ENCODE assay signal across 8 mouse cellular contexts in genomic region chr8:106168356-106169016, GRCm38 (mm10). TPM values are rescaled to one million over a fixed set of nuclear protein-coding genes. Genes with fewer than 3 reads are reported as not detected.
DNase-seq lines count a peak whose midpoint lies in the region; ATAC-seq and TF ChIP-seq lines count a peak whose summit lies in the region.

TSS of gene Slc7a6 (plus strand) at chr8:106168857.

- H3K9me3 ChIP-seq in megakaryocyte, embryonic 14.5 days = no peaks in the 10 kb centered on the region

- peak within 1 kb of the TSS; percentile 92 for H3K27ac ChIP-seq in cortical plate, adult 2 months (ENCODE audit: insufficient read depth, low read length)

- peak; percentile 66 for TF ChIP-seq POLR2A in cortical plate, adult 2 months (IDR thresholded peaks at IDR 0.05; ENCODE audit: extremely low read depth, insufficient read depth, low read length)

- peak; percentile 83 for DNase-seq in gastrocnemius, postnatal 10 days
- DNase-seq in induced T-regulatory cell, adult 2 months (ENCODE audit: low read depth) = peak; percentile 95
- DNase-seq in left cerebral cortex, adult 9 months (ENCODE audit: low spot score in 2 of 2) = peak; percentile 65 to 86
- DNase-seq in right cerebral cortex, postnatal 10 days (ENCODE audit: low spot score in 2 of 2) = peak; percentile 91 to 92
- peak; percentile 85 for DNase-seq in urinary bladder, postnatal 36 days (ENCODE audit: low spot score in 2 of 2)

- peak; percentile 87 for ATAC-seq in activated CD4-positive, CD25-positive, alpha-beta regulatory T cell, adult 4 months

- no peak for TF ChIP-seq CTCF in cortical plate, adult 2 months (IDR thresholded peaks at IDR 0.05; ENCODE audit: extremely low read depth, insufficient read depth, low read length)

- H3K4me3 ChIP-seq in cortical plate, adult 2 months (ENCODE audit: insufficient read depth, low read length) = peak within 1 kb of the TSS; percentile 98
- peak within 1 kb of the TSS; percentile 99 for H3K4me3 ChIP-seq in megakaryocyte, embryonic 14.5 days (replicated peaks)

- H3K4me1 ChIP-seq in cortical plate, adult 2 months (ENCODE audit: control insufficient read depth, insufficient read depth, low read length) = peaks cover 1% of the 10 kb centered on the region; the same call in 1 of the 2 replicates
- H3K4me1 ChIP-seq in megakaryocyte, embryonic 14.5 days = peaks cover 47% of the 10 kb centered on the region

- H3K36me3 ChIP-seq in megakaryocyte, embryonic 14.5 days (replicated peaks; ENCODE audit: low read length) = peaks cover 30% of the 10 kb centered on the region

- H3K27me3 ChIP-seq in megakaryocyte, embryonic 14.5 days (replicated peaks) = no peaks in the 10 kb centered on the region

RNA-seq across cellular contexts. Expression of gene Slc7a6, which starts in this region (rescaled TPM):
- polyA plus RNA-seq in activated CD4-positive, CD25-positive, alpha-beta regulatory T cell, adult 4 months (2017; shearing (Covaris generic)) = 10 to 100 TPM; 26.2 to 33.6 TPM
- polyA plus RNA-seq in cortical plate, adult 2 months (2012; rRNA removed) = 30.4 and 33.3 TPM in 2 replicates
- 10 to 100 TPM in 1 of 2 experiments, 1 to 10 TPM in 1; 5.8 to 11.0 TPM for total RNA-seq in gastrocnemius, postnatal 10 days (2021)
- polyA plus RNA-seq in megakaryocyte, embryonic 14.5 days (2012; ENCODE audit: insufficient read depth, low replicate concordance) = 3.1 and 3.6 TPM in 2 replicates

Comparison
In these comparisons a context has a peak if more than half of its experiments do, and no peak if none do; other contexts are left out.
1. Peak in every context shown above with its lines: DNase-seq, ATAC-seq, H3K4me3 ChIP-seq and H3K27ac ChIP-seq.